9 mouse cellular contexts compared by ENCODE assay signal in the genomic region with DNA sequence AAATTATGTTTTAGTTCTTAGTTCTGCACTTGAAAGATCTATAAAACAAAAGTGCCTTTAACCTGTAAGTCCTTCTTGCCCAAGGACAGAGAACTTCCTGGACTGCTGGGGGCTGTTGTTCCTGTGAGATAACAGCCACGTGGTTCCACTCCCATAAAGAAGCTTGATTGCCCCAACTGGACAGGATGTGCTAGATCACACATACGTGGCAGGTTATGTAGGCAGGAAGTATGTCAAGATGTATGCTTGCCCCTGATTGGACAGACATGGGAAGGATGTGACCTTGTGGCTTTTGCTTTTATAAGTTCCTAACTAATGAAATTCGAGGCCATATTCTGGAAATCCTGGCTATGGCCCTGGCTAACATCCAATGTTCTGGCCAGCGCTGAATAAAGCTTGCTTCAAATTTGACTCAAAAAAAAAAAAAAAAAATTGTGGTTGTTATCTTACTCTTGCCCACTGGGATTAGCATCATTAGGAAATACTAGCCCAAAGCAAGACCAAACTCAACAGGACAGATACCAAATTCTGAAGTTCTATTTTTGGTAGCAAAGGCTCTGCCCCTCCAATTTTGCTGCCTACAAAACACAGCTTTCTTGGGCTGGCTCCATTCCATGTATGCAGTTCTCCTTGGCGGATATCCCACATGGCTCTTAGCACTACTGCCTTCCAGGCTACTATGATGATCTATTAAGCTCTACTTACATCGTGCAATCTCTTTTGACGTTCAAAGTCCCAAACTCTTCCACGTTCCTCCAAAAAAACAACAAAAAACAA. TPM values are rescaled to one million over a fixed set of nuclear protein-coding genes. Genes with fewer than 3 reads are reported as not detected.
DNase-seq lines count a peak whose midpoint lies in the region; ATAC-seq lines count a peak whose summit lies in the region.
"Had no signal": no experiment of that assay in that cellular context is flagged by ENCODE, and none has a peak within 500 bp of the region (broad histone marks: within the 10 kb centered on the region; RNA-seq: fewer than 3 reads in every experiment).

No protein-coding gene starts in this region.

- ATAC-seq in kidney, embryonic 14.5 days (ENCODE audit: low FRiP score, low TSS enrichment): no peak
- ATAC-seq in megakaryocyte, adult 5-6 weeks (ENCODE audit: poor library complexity, severe bottlenecking): peak; percentile 37
- ATAC-seq: hindbrain, embryonic 16.5 days had no signal

- H3K4me2 ChIP-seq in kidney, embryonic 14.5 days (replicated peaks; ENCODE audit: low read depth, low read length): no peak overlapping the region

- H3K4me1 ChIP-seq in kidney, embryonic 14.5 days (ENCODE audit: control insufficient read depth, insufficient read depth, low read length): 0 out of 2 replicates have a peak, but pooled peaks cover 3% of the 10 kb centered on the region

- no peak overlapping the region for H3K27ac ChIP-seq in kidney, embryonic 14.5 days (ENCODE audit: low read depth, low read length)

- peak; percentile 39 for DNase-seq in adrenal gland, postnatal 14 days
- no peak for DNase-seq in adrenal gland, postnatal 25 days
- DNase-seq in kidney, postnatal 14 days: peak; percentile 41
- peak; percentile 39 for DNase-seq in brain, adult 2 months (ENCODE audit: low read depth, low spot score)
- DNase-seq in testis, postnatal 14 days (ENCODE audit: low spot score): no peak
- DNase-seq in right cerebral cortex, postnatal 14 days: no peak

- no peaks in the 10 kb centered on the region for H3K9me3 ChIP-seq in kidney, embryonic 14.5 days (ENCODE audit: control insufficient read depth, low read length)

- WGBS in kidney, embryonic 14.5 days: 65% methylated on average over 8 of the region's 8 CpGs

- H3K4me3 ChIP-seq in kidney, embryonic 14.5 days (ENCODE audit: low read length): no peak overlapping the region

- H3K9ac ChIP-seq in kidney, embryonic 14.5 days (ENCODE audit: low read depth, low read length): no peak overlapping the region

- H3K36me3 ChIP-seq in kidney, embryonic 14.5 days (ENCODE audit: control insufficient read depth, insufficient read depth, low read length): no peaks in the 10 kb centered on the region

- no peaks in the 10 kb centered on the region for H3K27me3 ChIP-seq in kidney, embryonic 14.5 days (ENCODE audit: control insufficient read depth, insufficient read depth, low read length)

RNA-seq across cellular contexts. Expression of a gene that starts 3.7 kb away (rescaled TPM):
- 228 and 256 TPM in 2 replicates for total RNA-seq in adrenal gland, postnatal 14 days (2021)
- total RNA-seq in adrenal gland, postnatal 25 days (2021): 170 and 200 TPM in 2 replicates
- 2,687 and 3,357 TPM in 2 replicates for polyA plus RNA-seq in kidney, embryonic 14.5 days (2014; fragmentation: Nextera tagmentation; extraction: Ambion mirVana)
- total RNA-seq in megakaryocyte, adult 5-6 weeks (2015): 1,652 and 1,948 TPM in 2 replicates
- 1,300 and 1,333 TPM in 2 replicates for total RNA-seq in megakaryocyte, adult 5-6 weeks (2017)

RNA-seq across cellular contexts. Expression of a gene that starts 6.9 kb away (rescaled TPM):
- 17.8 and 19.5 TPM in 2 replicates for total RNA-seq in adrenal gland, postnatal 14 days (2021)
- total RNA-seq in adrenal gland, postnatal 25 days (2021): 18.0 and 22.4 TPM in 2 replicates
- 12.2 and 12.3 TPM in 2 replicates for polyA plus RNA-seq in kidney, embryonic 14.5 days (2014; fragmentation: Nextera tagmentation; extraction: Ambion mirVana)
- total RNA-seq in megakaryocyte, adult 5-6 weeks (2015): 32.0 and 33.3 TPM in 2 replicates
- total RNA-seq in megakaryocyte, adult 5-6 weeks (2017): 26.9 and 32.6 TPM in 2 replicates

RNA-seq across cellular contexts. Expression of a gene that starts 57.7 kb away (rescaled TPM):
- 64.2 and 75.9 TPM in 2 replicates for total RNA-seq in adrenal gland, postnatal 14 days (2021)
- 65.6 and 71.3 TPM in 2 replicates for total RNA-seq in adrenal gland, postnatal 25 days (2021)
- 111 TPM in 2 replicates for polyA plus RNA-seq in kidney, embryonic 14.5 days (2014; fragmentation: Nextera tagmentation; extraction: Ambion mirVana)
- 107 and 129 TPM in 2 replicates for total RNA-seq in megakaryocyte, adult 5-6 weeks (2015)
- total RNA-seq in megakaryocyte, adult 5-6 weeks (2017): 102 and 112 TPM in 2 replicates

Comparison
In these comparisons a context has a peak if more than half of its experiments do, and no peak if none do; other contexts are left out.
1. DNase-seq: peak in adrenal gland, postnatal 14 days (single experiment), kidney, postnatal 14 days (single experiment) and brain, adult 2 months (single experiment); none in adrenal gland, postnatal 25 days (single experiment), testis, postnatal 14 days (single experiment) and right cerebral cortex, postnatal 14 days (single experiment).